Mouse (Mus musculus) erythroblast, adult 5-6 weeks (primary cell): ENCODE measurements around the gene Aars. TPM values are rescaled to one million over a fixed set of nuclear protein-coding genes. Genes with fewer than 3 reads are reported as not detected.
A peak's percentile ranks its signal among the peaks of the same experiment; 100 is the strongest.
"Not testable (repeated sequence)": the region's sequence is repeated elsewhere in the genome, so short reads cannot be mapped to it uniquely, and the experiment has no call there.

Source experiments
- ATAC-seq: replicated peaks from 2 replicates; pipeline ENCODE4 v1.8.0; 2016; ENCODE audit warnings: moderate number of reproducible peaks, mild to moderate bottlenecking, moderate TSS enrichment, inconsistent platforms; ENCODE audit not compliant: poor library complexity, low FRiP score, severe bottlenecking
- total RNA-seq, 2 experiments: library from RNA; stranded (forward) in 1 of 2; stranded (reverse) in 1 of 2; fragments of 150-400 nt in 1 of 2; fragments of 200-764, 138-1000 nt in 1 of 2; gene quantifications; 2 replicates each; pipeline versions ENCODE4 v1.2.3 to v1.2.4; 2015 to 2017; ENCODE audit warnings: low replicate concordance in 2 of 2

Gene Aars
- total RNA-seq, 2 experiments from 2014 or later, result 23.1 to 35.3 TPM

DNA sequence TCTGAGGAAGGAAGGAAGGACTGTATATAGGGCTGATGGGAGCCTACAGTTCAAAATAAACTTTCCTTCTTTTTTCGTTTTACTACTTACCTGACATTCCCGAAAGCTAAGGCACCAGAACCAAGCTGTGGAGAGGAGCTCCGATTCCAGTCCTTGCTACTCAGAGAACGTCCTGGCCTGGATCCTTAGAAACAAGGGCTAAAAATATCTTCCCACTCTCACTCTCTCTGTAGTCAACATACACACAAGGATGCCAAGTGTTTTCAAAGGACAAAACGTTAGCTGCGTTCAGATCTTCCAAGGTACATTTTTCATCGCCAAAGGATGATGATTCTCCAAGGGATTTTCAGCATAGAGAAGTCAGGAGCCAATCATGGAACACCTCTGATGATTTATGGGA, 58.8 kb downstream of the Aars start:
- no peak for ATAC-seq

DNA sequence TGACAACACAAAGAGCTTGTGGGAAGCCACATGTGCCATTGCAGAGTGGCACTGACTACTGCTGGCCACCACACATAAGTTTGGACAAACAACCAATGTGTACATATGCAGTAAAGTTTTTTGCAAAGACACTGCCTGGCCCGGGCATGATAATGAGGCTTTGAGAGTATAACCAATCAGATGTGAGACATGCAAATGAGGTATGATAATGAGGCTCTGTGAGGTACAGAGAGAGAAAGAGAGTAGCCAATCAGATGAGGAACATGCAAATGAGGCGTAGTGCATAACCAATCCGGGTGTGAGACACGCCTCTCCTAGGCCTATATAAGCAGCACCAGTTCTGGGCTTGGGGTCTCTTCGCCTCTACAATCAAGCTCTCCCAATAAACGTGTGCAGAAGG, 59.4 kb downstream of the Aars start, which contains the start of gene Clec18a:
Clec18a (minus strand) TSS at position 101 of the 400 bp plus-strand sequence.
- ATAC-seq, result not testable (repeated sequence)

DNA sequence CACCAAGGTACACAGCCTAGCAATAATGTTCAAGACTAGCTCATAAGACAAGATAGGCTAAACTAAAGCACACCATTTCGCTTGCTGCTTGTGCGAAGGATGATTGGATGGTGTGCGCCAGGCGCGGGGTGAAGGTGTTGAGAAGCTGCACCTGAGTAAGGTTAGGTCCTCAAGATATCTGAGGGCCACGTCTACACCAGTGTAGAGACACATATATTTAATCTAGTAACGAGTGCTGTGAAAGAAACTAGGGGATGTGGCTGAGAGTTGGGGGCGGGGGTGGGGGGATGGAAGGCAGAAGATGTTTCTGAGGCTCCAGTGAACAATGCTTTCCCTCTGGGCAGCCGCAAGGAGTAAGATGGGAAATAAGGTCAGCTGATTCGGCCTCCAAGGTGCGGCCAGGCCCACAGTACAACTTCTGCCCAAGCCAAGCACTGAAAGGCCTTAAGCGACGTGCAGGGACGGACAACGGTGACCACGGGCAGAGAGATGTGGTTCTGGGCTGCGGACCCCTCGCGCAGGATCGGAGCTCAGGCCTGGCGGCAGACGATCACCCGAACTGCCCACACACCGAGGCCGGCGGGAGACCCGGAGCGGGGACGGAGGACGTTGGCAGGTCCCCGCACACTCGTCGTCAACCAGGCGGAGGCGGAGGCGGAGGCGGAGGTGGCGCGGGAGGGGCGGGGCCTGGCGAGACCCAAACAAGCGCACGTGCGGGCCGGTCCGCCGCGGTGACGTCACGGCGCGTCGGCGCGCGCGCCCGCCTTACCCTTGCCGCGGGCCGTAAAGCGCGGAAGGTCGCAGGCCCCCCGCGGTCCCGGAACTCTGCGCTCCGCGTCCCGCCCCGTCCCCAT, 61.1 kb downstream of the Aars start, which contains the start of gene Pdpr:
Pdpr (plus strand) TSS at position 766 of the 854 bp plus-strand sequence.
- ATAC-seq, result peak; percentile 93

DNA sequence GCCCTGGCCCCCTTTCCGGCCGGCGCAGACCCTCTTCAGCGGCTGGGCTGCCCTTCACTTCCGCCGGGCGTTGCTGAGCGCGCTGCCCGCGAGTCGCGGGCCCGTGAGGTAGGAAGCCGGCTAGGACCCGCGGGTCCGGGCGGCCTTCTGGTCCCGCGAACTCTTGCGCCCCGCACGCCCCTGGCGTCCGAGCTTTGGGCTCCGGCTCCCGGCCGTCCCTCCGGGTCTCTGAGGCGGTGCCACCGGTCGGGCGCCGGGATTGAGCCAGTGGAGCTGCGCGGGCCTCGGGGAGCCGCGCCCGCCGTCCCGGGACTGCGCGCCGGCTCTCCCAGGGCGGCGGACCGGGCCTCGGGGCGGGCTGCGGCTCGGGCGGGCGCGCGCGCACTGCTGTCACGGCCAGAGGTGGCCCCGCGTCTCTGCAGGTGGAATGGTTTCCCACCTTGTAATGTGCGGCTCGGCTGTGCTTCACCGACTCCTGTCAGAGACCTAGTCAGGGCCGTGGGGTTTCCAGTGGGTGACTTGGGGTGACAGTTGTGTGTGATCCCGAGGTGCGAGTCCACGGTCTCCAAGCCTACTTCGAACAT, 61.9 kb downstream of the Aars start:
- ATAC-seq, result peak; percentile 61

Other genes with a start within 250 kb of the Aars start
- gene Il34, start 227.2 kb upstream of the Aars start, total RNA-seq (2015; ENCODE audit: low replicate concordance), result not detected in 2 replicates
- 0.43 TPM in 1 of 2 replicates, not detected in the other for gene Il34, start 227.2 kb upstream of the Aars start, total RNA-seq (2017; ENCODE audit: low replicate concordance)
- gene Cog4, start 186.5 kb upstream of the Aars start, total RNA-seq (2015; ENCODE audit: low replicate concordance), result 3.6 and 8.1 TPM in 2 replicates
- gene Cog4, start 186.5 kb upstream of the Aars start, total RNA-seq (2017; ENCODE audit: low replicate concordance), result 25.8 and 42.4 TPM in 2 replicates
- 28.8 and 50.5 TPM in 2 replicates for gene Sf3b3, start 186.4 kb upstream of the Aars start, total RNA-seq (2015; ENCODE audit: low replicate concordance)
- gene Sf3b3, start 186.4 kb upstream of the Aars start, total RNA-seq (2017; ENCODE audit: low replicate concordance), result 41.1 and 52.9 TPM in 2 replicates
- 0.58 and 3.3 TPM in 2 replicates for gene Fuk, start 130.7 kb upstream of the Aars start, total RNA-seq (2015; ENCODE audit: low replicate concordance)
- 0.68 and 0.98 TPM in 2 replicates for gene Fuk, start 130.7 kb upstream of the Aars start, total RNA-seq (2017; ENCODE audit: low replicate concordance)
- gene St3gal2, start 113.2 kb upstream of the Aars start, total RNA-seq (2015; ENCODE audit: low replicate concordance), result 60.1 and 66.5 TPM in 2 replicates
- gene St3gal2, start 113.2 kb upstream of the Aars start, total RNA-seq (2017; ENCODE audit: low replicate concordance), result 66.0 and 95.1 TPM in 2 replicates
- gene Ddx19a, start 35.3 kb upstream of the Aars start, total RNA-seq (2015; ENCODE audit: low replicate concordance), result 13.1 and 31.6 TPM in 2 replicates
- gene Ddx19a, start 35.3 kb upstream of the Aars start, total RNA-seq (2017; ENCODE audit: low replicate concordance), result 9.5 and 13.1 TPM in 2 replicates
- 0.77 and 1.3 TPM in 2 replicates for gene Ddx19b, start 1.4 kb upstream of the Aars start, total RNA-seq (2015; ENCODE audit: low replicate concordance)
- gene Ddx19b, start 1.4 kb upstream of the Aars start, total RNA-seq (2017; ENCODE audit: low replicate concordance), result 2.5 and 3.2 TPM in 2 replicates
- 6.5 and 7.3 TPM in 2 replicates for gene Exosc6, start 23.2 kb downstream of the Aars start, total RNA-seq (2015; ENCODE audit: low replicate concordance)
- not detected in 2 replicates for gene Exosc6, start 23.2 kb downstream of the Aars start, total RNA-seq (2017; ENCODE audit: low replicate concordance)
- gene Clec18a, start 59.3 kb downstream of the Aars start, total RNA-seq (2015; ENCODE audit: low replicate concordance), result not detected in 2 replicates
- not detected in 2 replicates for gene Clec18a, start 59.3 kb downstream of the Aars start, total RNA-seq (2017; ENCODE audit: low replicate concordance)
- 1.5 and 5.0 TPM in 2 replicates for gene Pdpr, start 61.5 kb downstream of the Aars start, total RNA-seq (2015; ENCODE audit: low replicate concordance)
- 3.6 and 4.8 TPM in 2 replicates for gene Pdpr, start 61.5 kb downstream of the Aars start, total RNA-seq (2017; ENCODE audit: low replicate concordance)
- gene Glg1, start 226.1 kb downstream of the Aars start, total RNA-seq (2015; ENCODE audit: low replicate concordance), result 13.8 and 14.0 TPM in 2 replicates
- 27.9 and 33.1 TPM in 2 replicates for gene Glg1, start 226.1 kb downstream of the Aars start, total RNA-seq (2017; ENCODE audit: low replicate concordance)